Mouse (Mus musculus) midbrain, embryonic 16.5 days (tissue): Measurements from ENCODE around the gene Gm38393. TPM values are rescaled to one million over a fixed set of nuclear protein-coding genes. Genes with fewer than 3 reads are reported as not detected.

ENCODE experiments used
- polyA plus RNA-seq: library from polyadenylated mRNA; unstranded; fragments of >200 nt; fragmentation: Nextera tagmentation; extraction: Ambion mirVana; gene quantifications from 2 replicates; pipeline ENCODE4 v1.2.1, GENCODE M21; 2015

Gene Gm38393
- polyA plus RNA-seq, 1 experiment from 2014 or later, result 3.1 TPM

Other genes with a start within 250 kb of the Gm38393 start
- 769 and 850 TPM in 2 replicates for gene Snurf, start within 50 bp of the Gm38393 start, polyA plus RNA-seq
- gene Snrpn, start 135.2 kb upstream of the Gm38393 start, polyA plus RNA-seq, result 956 and 1,064 TPM in 2 replicates